Mouse (Mus musculus) forebrain, embryonic 16.5 days (tissue): ENCODE data around the gene Efcab6. TPM values are rescaled to one million over a fixed set of nuclear protein-coding genes. Genes with fewer than 3 reads are reported as not detected.
A peak's percentile ranks its signal among the peaks of the same experiment; 100 is the strongest.

ENCODE experiments used
- ATAC-seq: fragments of 200-750 bp; cut with Nextera tagmentation; 2 replicates; pipeline ENCODE4 v1.8.0; 2017; ENCODE audit warnings: mild to moderate bottlenecking, moderate library complexity
- H3K27ac ChIP-seq: fragments of 300-500 bp; sonication (generic); 2 replicates; pipeline ENCODE4 v1.5.1; 2014; ENCODE audit warnings: low read length, control low read depth
- H3K27me3 ChIP-seq: fragments of 300-500 bp; sonication (generic); replicated peaks from 2 replicates; pipeline ENCODE4 v1.6.1; 2014; ENCODE audit warnings: low read length; ENCODE audit not compliant: control insufficient read depth, insufficient read depth
- H3K36me3 ChIP-seq: fragments of 300-500 bp; sonication (generic); 2 replicates; pipeline ENCODE4 v1.6.1; 2014; ENCODE audit not compliant: control insufficient read depth, insufficient read depth
- H3K4me1 ChIP-seq: fragments of 300-500 bp; sonication (generic); replicated peaks from 2 replicates; pipeline ENCODE4 v1.6.1; 2014; ENCODE audit warnings: low read length; ENCODE audit not compliant: control insufficient read depth, insufficient read depth
- H3K4me2 ChIP-seq: fragments of 300-500 bp; sonication (generic); 2 replicates; pipeline ENCODE4 v1.6.1; 2014; ENCODE audit warnings: mild to moderate bottlenecking, low read length, control low read depth
- H3K4me3 ChIP-seq: fragments of 300-500 bp; sonication (generic); replicated peaks from 2 replicates; pipeline ENCODE4 v1.5.1; 2014; ENCODE audit warnings: mild to moderate bottlenecking, low read length, control low read depth
- H3K9ac ChIP-seq: fragments of 300-500 bp; sonication (generic); replicated peaks from 2 replicates; pipeline ENCODE4 v1.6.1; 2014; ENCODE audit warnings: low read depth, low read length, control low read depth
- H3K9me3 ChIP-seq: fragments of 300-500 bp; sonication (generic); 2 replicates; pipeline ENCODE4 v1.6.1; 2016; ENCODE audit warnings: low read length; ENCODE audit not compliant: control insufficient read depth
- WGBS: fragments of 180-500 bp; shearing (Covaris S2); extraction: QIAGEN DNeasy Blood & Tissue Kit; methylation state at CpG from one replicate; pipeline ENCODE4 v1.1.7; 2014; 5-methylcytosine and 5-hydroxymethylcytosine counted together
- polyA plus RNA-seq: library from polyadenylated mRNA; unstranded; fragments of >200 nt; fragmentation: Nextera tagmentation; extraction: Ambion mirVana; gene quantifications from 2 replicates; pipeline ENCODE4 v1.2.1, GENCODE M21; 2015

Efcab6 gene
- polyA plus RNA-seq, 1 experiment from 2014 or later: 2.8 TPM

GRCm38 (mm10) chr15:84049570-84049969 is 15.6 kb downstream of the Efcab6 start:
- Histone ChIP-seq H3K36me3 (no peaks in the 10 kb centered on the region), H3K9me3 (0 out of 2 replicates have a peak, but pooled peaks cover under 1% of the 10 kb centered on the region), H3K4me3 (no peak overlapping the region), H3K9ac (no peak overlapping the region), H3K4me1 (peaks cover 15% of the 10 kb centered on the region), H3K4me2 (no peak overlapping the region), H3K27me3 (no peaks in the 10 kb centered on the region), H3K27ac (no peak overlapping the region)
- 69% methylated on average over 7 of the region's 7 CpGs for WGBS
- no peak for ATAC-seq

DNA sequence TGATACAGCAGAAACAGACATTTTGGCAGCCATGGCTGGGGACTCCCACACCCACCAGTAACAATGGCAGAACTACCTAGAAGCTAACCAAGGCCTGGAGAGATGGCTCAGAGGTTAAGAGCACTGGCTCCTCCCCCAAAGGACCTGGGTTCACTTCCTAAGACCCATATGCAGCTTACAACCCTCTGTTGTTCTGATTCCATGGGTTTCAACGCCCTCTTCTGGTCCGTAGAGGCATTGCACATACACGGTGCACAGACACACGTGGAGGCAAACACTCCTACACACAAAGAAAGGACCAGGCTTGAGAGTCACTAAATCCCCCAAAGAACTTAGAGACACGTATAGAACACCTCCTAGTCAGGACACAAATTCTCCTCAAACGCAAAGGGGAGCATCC is 19.6 kb downstream of the Efcab6 start:
- 92% methylated on average over 6 of the region's 6 CpGs for WGBS
- H3K4me3 ChIP-seq: no peak overlapping the region

GRCm38 (mm10) chr15:84037067-84037466 is 28.1 kb downstream of the Efcab6 start:
- Histone ChIP-seq H3K9ac (no peak overlapping the region), H3K9me3 (no peaks in the 10 kb centered on the region), H3K4me3 (no peak overlapping the region), H3K27me3 (no peaks in the 10 kb centered on the region), H3K4me1 (peaks cover 7% of the 10 kb centered on the region; the same call in 1 of the 2 replicates), H3K27ac (0 out of 2 replicates have a peak overlapping the region, but pooled peaks have one; percentile 6), H3K36me3 (no peaks in the 10 kb centered on the region), H3K4me2 (no peak overlapping the region)
- ATAC-seq: peak; percentile 59; the same call in 1 of the 2 replicates
- WGBS: 60% methylated on average over 5 of the region's 5 CpGs

More for the DNA sequence above, 19.6 kb downstream of the Efcab6 start:
- Histone ChIP-seq H3K4me1 (no peaks in the 10 kb centered on the region), H3K4me2 (no peak overlapping the region), H3K27ac (no peak overlapping the region), H3K36me3 (no peaks in the 10 kb centered on the region), H3K27me3 (no peaks in the 10 kb centered on the region), H3K9me3 (peaks cover 5% of the 10 kb centered on the region; the same call in 1 of the 2 replicates), H3K9ac (no peak overlapping the region)
- ATAC-seq: no peak

DNA sequence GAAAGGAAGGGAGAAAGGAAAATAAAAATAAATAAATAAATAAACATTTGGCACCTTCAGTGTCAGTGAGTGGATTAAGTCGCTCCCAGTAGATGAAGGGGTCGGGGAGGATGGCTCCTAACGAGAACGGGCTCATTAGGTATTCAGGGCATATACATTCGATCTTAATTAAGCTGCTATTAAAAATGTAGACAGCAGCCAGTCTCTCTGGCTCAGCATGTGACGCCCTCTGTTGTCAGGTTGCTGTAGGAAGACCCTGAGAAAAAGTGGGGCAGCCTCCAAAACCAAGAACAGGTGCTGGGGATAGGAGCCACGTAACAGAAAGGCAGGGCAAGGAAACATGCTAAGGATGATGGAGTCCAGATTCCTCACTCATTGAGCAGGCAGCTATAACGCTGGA is 39.5 kb downstream of the Efcab6 start:
- Histone ChIP-seq H3K36me3 (no peaks in the 10 kb centered on the region), H3K4me1 (peaks cover 10% of the 10 kb centered on the region), H3K9ac (no peak overlapping the region), H3K9me3 (no peaks in the 10 kb centered on the region), H3K27ac (no peak overlapping the region; the same call in 1 of the 2 replicates), H3K27me3 (no peaks in the 10 kb centered on the region), H3K4me3 (no peak overlapping the region), H3K4me2 (no peak overlapping the region)
- WGBS: 32% methylated on average over 8 of the region's 8 CpGs
- no peak for ATAC-seq

DNA sequence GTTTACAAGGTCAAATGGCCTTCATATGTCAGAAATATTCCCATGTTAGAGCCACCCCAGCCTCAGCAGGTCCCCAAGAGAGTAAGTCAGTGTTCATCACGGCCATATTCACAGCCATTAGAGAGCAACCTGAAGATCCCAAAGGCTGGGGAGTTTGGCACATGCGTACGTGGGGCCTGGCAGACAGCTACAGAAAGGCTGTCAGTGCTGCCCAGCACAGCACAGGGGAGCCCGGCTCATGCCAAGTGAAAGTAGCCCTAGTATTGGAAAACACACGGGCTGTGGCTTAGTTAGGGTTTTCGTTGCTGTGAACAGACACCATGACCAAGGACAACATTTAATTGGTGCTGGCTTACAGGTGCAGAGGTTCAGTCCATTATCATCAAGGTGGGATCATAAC is 40.3 kb downstream of the Efcab6 start:
- H3K4me1 ChIP-seq: peaks cover 10% of the 10 kb centered on the region
- no peak for ATAC-seq
- no peak overlapping the region for H3K4me3 ChIP-seq
- no peaks in the 10 kb centered on the region for H3K9me3 ChIP-seq
- H3K27ac ChIP-seq: no peak overlapping the region
- no peaks in the 10 kb centered on the region for H3K27me3 ChIP-seq
- H3K9ac ChIP-seq: no peak overlapping the region
- no peak overlapping the region for H3K4me2 ChIP-seq
- no peaks in the 10 kb centered on the region for H3K36me3 ChIP-seq
- 63% methylated on average over 6 of the region's 6 CpGs for WGBS

DNA sequence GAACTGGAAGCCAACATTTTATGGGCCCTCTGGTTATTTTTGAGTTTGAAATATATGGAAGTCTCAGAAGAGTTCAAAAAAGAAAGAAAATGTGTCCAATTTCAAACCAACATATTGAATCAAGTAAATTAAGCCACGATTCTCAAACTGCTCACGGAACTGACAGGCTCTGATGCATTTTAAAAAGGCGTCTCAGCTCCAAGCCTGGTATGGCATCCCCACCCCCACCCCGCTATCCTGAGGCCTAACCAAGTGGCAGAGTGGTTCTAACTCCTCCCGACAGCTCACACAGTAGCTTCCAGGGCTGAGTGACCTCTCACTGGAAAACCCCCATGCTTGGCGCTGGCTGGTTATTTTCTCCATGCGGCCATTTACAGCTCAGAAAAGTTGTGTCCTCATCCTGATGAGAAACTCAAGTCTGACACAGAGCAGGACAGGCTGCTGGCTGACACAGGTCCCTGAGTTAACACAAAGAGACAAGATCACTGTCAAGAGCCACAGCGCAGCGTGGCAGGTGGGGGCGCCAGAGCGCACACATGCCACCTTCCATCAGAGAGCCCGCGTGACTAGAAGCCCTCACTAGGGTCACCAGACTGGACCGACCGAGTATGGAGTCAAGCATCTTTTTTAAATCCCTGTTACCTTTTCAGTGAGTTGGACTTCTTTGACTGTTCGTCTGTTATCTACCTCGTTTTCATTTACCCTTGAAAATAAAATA is 55.7 kb downstream of the Efcab6 start:
- Histone ChIP-seq H3K4me1 (peaks cover 15% of the 10 kb centered on the region), H3K27me3 (no peaks in the 10 kb centered on the region), H3K4me2 (no peak overlapping the region), H3K4me3 (no peak overlapping the region), H3K36me3 (no peaks in the 10 kb centered on the region), H3K27ac (peak overlapping the region; percentile 61), H3K9me3 (no peaks in the 10 kb centered on the region), H3K9ac (no peak overlapping the region)
- peak; percentile 47; the same call in 1 of the 2 replicates for ATAC-seq
- 57% methylated on average over 17 of the region's 17 CpGs for WGBS

GRCm38 (mm10) chr15:84004306-84004705 is 60.9 kb downstream of the Efcab6 start:
- 0 out of 2 replicates have a peak, but pooled peaks have one; percentile 26 for ATAC-seq
- H3K36me3 ChIP-seq: no peaks in the 10 kb centered on the region
- H3K4me2 ChIP-seq: no peak overlapping the region
- no peak overlapping the region for H3K9ac ChIP-seq
- 72% methylated on average over 14 of the region's 14 CpGs for WGBS
- no peak overlapping the region for H3K4me3 ChIP-seq
- no peaks in the 10 kb centered on the region for H3K27me3 ChIP-seq
- no peaks in the 10 kb centered on the region for H3K9me3 ChIP-seq
- peaks cover 15% of the 10 kb centered on the region for H3K4me1 ChIP-seq
- peak overlapping the region; percentile 24; the same call in 1 of the 2 replicates for H3K27ac ChIP-seq

GRCm38 (mm10) chr15:83999071-83999470 is 66.1 kb downstream of the Efcab6 start:
- no peaks in the 10 kb centered on the region for H3K9me3 ChIP-seq
- H3K9ac ChIP-seq: peak overlapping the region; percentile 48; the same call in 1 of the 2 replicates
- WGBS: 60% methylated on average over 3 of the region's 3 CpGs
- peak overlapping the region; percentile 41 for H3K4me2 ChIP-seq
- no peaks in the 10 kb centered on the region for H3K36me3 ChIP-seq
- H3K4me3 ChIP-seq: no peak overlapping the region
- no peaks in the 10 kb centered on the region for H3K27me3 ChIP-seq
- peaks cover 38% of the 10 kb centered on the region for H3K4me1 ChIP-seq
- ATAC-seq: no peak
- H3K27ac ChIP-seq: peak overlapping the region; percentile 99

- peak overlapping the region; percentile 48 for H3K9ac ChIP-seq
- peak; percentile 7; the same call in 1 of the 2 replicates for ATAC-seq
- 41% methylated on average over 7 of the region's 7 CpGs for WGBS
- H3K4me2 ChIP-seq: peak overlapping the region; percentile 41
- H3K9me3 ChIP-seq: no peaks in the 10 kb centered on the region
- H3K36me3 ChIP-seq: no peaks in the 10 kb centered on the region
- 0 out of 2 replicates have a peak overlapping the region, but pooled peaks have one; percentile 8 for H3K4me3 ChIP-seq
- peaks cover 35% of the 10 kb centered on the region for H3K4me1 ChIP-seq
- H3K27me3 ChIP-seq: no peaks in the 10 kb centered on the region
- peak overlapping the region; percentile 99 for H3K27ac ChIP-seq
These were observed 66.6 kb downstream of the Efcab6 start for GRCm38 (mm10) chr15:83998586-83998985.
